Mouse (Mus musculus): ENCODE measurements around the gene Gm3336. TPM values are rescaled to one million over a fixed set of nuclear protein-coding genes. Genes with fewer than 3 reads are reported as not detected.

Gm3336 gene
- polyA plus RNA-seq, 2 experiments = 0.04 to 0.11 TPM

GRCm38 (mm10) chr8:70684291-70684690, 34.1 kb upstream of the Gm3336 start:
- peaks cover 9 to 10% of the 10 kb centered on the region in 2 experiments for H3K4me1 ChIP-seq (replicated peaks; ENCODE audit: control insufficient read depth in 2 of 2, insufficient read depth in 2 of 2, low read length in 1 of 2)
- no peak overlapping the region for H3K4me2 ChIP-seq (ENCODE audit: low read depth)
- no peak overlapping the region for H3K27ac ChIP-seq
- TF ChIP-seq EP300 (IDR thresholded peaks at IDR 0.05; ENCODE audit: low read depth) (no peak), CTCF (IDR thresholded peaks at IDR 0.05; ENCODE audit: low read depth) (no peak)
- no peak overlapping the region for H3K4me3 ChIP-seq (ENCODE audit: insufficient read depth in 1 of 2, low read depth in 2 of 2, low read length in 2 of 2)
- ATAC-seq (ENCODE audit: insufficient read depth) = no peak
- no peaks in the 10 kb centered on the region; the same call in 1 of the 2 replicates for H3K36me3 ChIP-seq (replicated peaks; ENCODE audit: control insufficient read depth, insufficient read depth, low read depth)
- H3K27me3 ChIP-seq (ENCODE audit: control insufficient read depth, insufficient read depth, low read length) = no peaks in the 10 kb centered on the region
- 60% methylated on average over 7 of the region's 7 CpGs for whole genome bisulfite sequencing (ENCODE audit: insufficient replicate concordance)
- no peaks in the 10 kb centered on the region for H3K9me3 ChIP-seq (ENCODE audit: control insufficient read depth, low read length)
- DNase-seq (ENCODE audit: low read depth in 3 of 3, low spot score in 3 of 3) = no peak
- no peak overlapping the region for H3K9ac ChIP-seq (replicated peaks)

- H3K9ac ChIP-seq (replicated peaks) = no peak overlapping the region
- no peaks in the 10 kb centered on the region for H3K27me3 ChIP-seq (ENCODE audit: control insufficient read depth, insufficient read depth, low read length)
- no peak overlapping the region for H3K4me2 ChIP-seq (ENCODE audit: low read depth)
- 68% methylated on average over 8 of the region's 8 CpGs for WGBS (ENCODE audit: insufficient replicate concordance)
- no peaks in the 10 kb centered on the region; a peak in 1 of 4 replicates for H3K4me1 ChIP-seq (replicated peaks; ENCODE audit: control insufficient read depth in 2 of 2, insufficient read depth in 2 of 2, low read length in 1 of 2)
- DNase-seq (ENCODE audit: low read depth in 3 of 3, low spot score in 3 of 3) (no peak), ATAC-seq (ENCODE audit: insufficient read depth) (no peak)
- no peak overlapping the region for H3K27ac ChIP-seq
- no peak for TF ChIP-seq CTCF (IDR thresholded peaks at IDR 0.05; ENCODE audit: low read depth)
- H3K9me3 ChIP-seq (ENCODE audit: control insufficient read depth, low read length) = no peaks in the 10 kb centered on the region
- H3K36me3 ChIP-seq (replicated peaks; ENCODE audit: control insufficient read depth, insufficient read depth, low read depth) = no peaks in the 10 kb centered on the region
- no peak overlapping the region for H3K4me3 ChIP-seq (ENCODE audit: insufficient read depth in 1 of 2, low read depth in 2 of 2, low read length in 2 of 2)
Observed at GRCm38 (mm10) chr8:70687576-70687975, 30.8 kb upstream of the Gm3336 start.

GRCm38 (mm10) chr8:70688136-70688535, 30.2 kb upstream of the Gm3336 start:
- 73% methylated on average over 3 of the region's 3 CpGs for whole genome bisulfite sequencing (ENCODE audit: insufficient replicate concordance)
- no peaks in the 10 kb centered on the region; a peak in 1 of 4 replicates for H3K4me1 ChIP-seq (replicated peaks; ENCODE audit: control insufficient read depth in 2 of 2, insufficient read depth in 2 of 2, low read length in 1 of 2)
- DNase-seq (ENCODE audit: low read depth in 3 of 3, low spot score in 3 of 3) = no peak
- no peak for TF ChIP-seq CTCF (IDR thresholded peaks at IDR 0.05; ENCODE audit: low read depth)
- TF ChIP-seq EP300 (IDR thresholded peaks at IDR 0.05; ENCODE audit: low read depth) = no peak
- H3K4me2 ChIP-seq (ENCODE audit: low read depth) = no peak overlapping the region
- H3K9me3 ChIP-seq (ENCODE audit: control insufficient read depth, low read length) = no peaks in the 10 kb centered on the region
- no peak overlapping the region for H3K4me3 ChIP-seq (ENCODE audit: insufficient read depth in 1 of 2, low read depth in 2 of 2, low read length in 2 of 2)
- no peak overlapping the region for H3K27ac ChIP-seq
- no peaks in the 10 kb centered on the region for H3K36me3 ChIP-seq (replicated peaks; ENCODE audit: control insufficient read depth, insufficient read depth, low read depth)
- no peaks in the 10 kb centered on the region for H3K27me3 ChIP-seq (ENCODE audit: control insufficient read depth, insufficient read depth, low read length)
- no peak overlapping the region for H3K9ac ChIP-seq (replicated peaks)
- ATAC-seq (ENCODE audit: insufficient read depth) = no peak

- ATAC-seq (ENCODE audit: insufficient read depth) (no peak), DNase-seq (ENCODE audit: low read depth in 3 of 3, low spot score in 3 of 3) (no peak)
- no peak overlapping the region for H3K4me2 ChIP-seq (ENCODE audit: low read depth)
- no peak overlapping the region for H3K27ac ChIP-seq
- H3K27me3 ChIP-seq (ENCODE audit: control insufficient read depth, insufficient read depth, low read length) = no peaks in the 10 kb centered on the region
- peaks cover 2 to 7% of the 10 kb centered on the region in 2 experiments; a peak in 2 of 4 replicates for H3K4me1 ChIP-seq (replicated peaks; ENCODE audit: control insufficient read depth in 2 of 2, insufficient read depth in 2 of 2, low read length in 1 of 2)
- TF ChIP-seq EP300 (IDR thresholded peaks at IDR 0.05; ENCODE audit: low read depth) (no peak), CTCF (IDR thresholded peaks at IDR 0.05; ENCODE audit: low read depth) (no peak)
- no peaks in the 10 kb centered on the region for H3K36me3 ChIP-seq (replicated peaks; ENCODE audit: control insufficient read depth, insufficient read depth, low read depth)
- H3K4me3 ChIP-seq (ENCODE audit: insufficient read depth in 1 of 2, low read depth in 2 of 2, low read length in 2 of 2) = no peak overlapping the region
- 51% methylated on average over 5 of the region's 5 CpGs for WGBS (ENCODE audit: insufficient replicate concordance)
- H3K9ac ChIP-seq (replicated peaks) = no peak overlapping the region
- no peaks in the 10 kb centered on the region for H3K9me3 ChIP-seq (ENCODE audit: control insufficient read depth, low read length)
Observed at GRCm38 (mm10) chr8:70689892-70690390, 28.4 kb upstream of the Gm3336 start.

GRCm38 (mm10) chr8:70691230-70691629, 27.1 kb upstream of the Gm3336 start:
- DNase-seq (ENCODE audit: low read depth in 3 of 3, low spot score in 3 of 3) (no peak), ATAC-seq (ENCODE audit: insufficient read depth) (no peak)
- no peak overlapping the region for H3K4me2 ChIP-seq (ENCODE audit: low read depth)
- no peak for TF ChIP-seq CTCF (IDR thresholded peaks at IDR 0.05; ENCODE audit: low read depth)
- TF ChIP-seq EP300 (IDR thresholded peaks at IDR 0.05; ENCODE audit: low read depth) = no peak
- H3K36me3 ChIP-seq (replicated peaks; ENCODE audit: control insufficient read depth, insufficient read depth, low read depth) = no peaks in the 10 kb centered on the region
- no peaks in the 10 kb centered on the region for H3K9me3 ChIP-seq (ENCODE audit: control insufficient read depth, low read length)
- no peak overlapping the region for H3K4me3 ChIP-seq (ENCODE audit: insufficient read depth in 1 of 2, low read depth in 2 of 2, low read length in 2 of 2)
- WGBS (ENCODE audit: insufficient replicate concordance) = 67% methylated on average over 4 of the region's 4 CpGs
- no peaks in the 10 kb centered on the region for H3K27me3 ChIP-seq (ENCODE audit: control insufficient read depth, insufficient read depth, low read length)
- H3K9ac ChIP-seq (replicated peaks) = no peak overlapping the region
- no peak overlapping the region for H3K27ac ChIP-seq
- peaks cover 13 to 19% of the 10 kb centered on the region in 2 experiments for H3K4me1 ChIP-seq (replicated peaks; ENCODE audit: control insufficient read depth in 2 of 2, insufficient read depth in 2 of 2, low read length in 1 of 2)
